Mouse (Mus musculus) cortical plate, adult 2 months (tissue): ENCODE data around the gene Tmem243.

Source experiments
- CTCF ChIP-seq: fragments of 200-500 bp; IDR thresholded peaks from 2 replicates; pipeline ENCODE4 v1.5.1; 2011; ENCODE audit warnings: mild to moderate bottlenecking, control low read depth, low read length; ENCODE audit not compliant: insufficient read depth; ENCODE audit errors: extremely low read depth
- POLR2A ChIP-seq: fragments of 200-500 bp; IDR thresholded peaks from 2 replicates; pipeline ENCODE4 v1.6.1; 2011; ENCODE audit warnings: mild to moderate bottlenecking, low read length, control low read depth; ENCODE audit not compliant: insufficient read depth; ENCODE audit errors: extremely low read depth

- TF ChIP-seq CTCF = no peak
- no peak for TF ChIP-seq POLR2A
Measured at GRCm38 (mm10) chr5:9107296-9108089, 7.0 kb downstream of the Tmem243 start.
